8 mouse cellular contexts compared by ENCODE assay signal in genomic region chr5:30887331-30887761, GRCm38 (mm10). TPM values are rescaled to one million over a fixed set of nuclear protein-coding genes. Genes with fewer than 3 reads are reported as not detected.
DNase-seq lines count a peak whose midpoint lies in the region; ATAC-seq and TF ChIP-seq lines count a peak whose summit lies in the region.

No protein-coding gene starts in this region.

- no peaks in the 10 kb centered on the region for H3K9me3 ChIP-seq in G1E (replicated peaks)
- no peaks in the 10 kb centered on the region for H3K9me3 ChIP-seq in embryonic facial prominence, embryonic 15.5 days (replicated peaks)
- no peaks in the 10 kb centered on the region for H3K9me3 ChIP-seq in megakaryocyte, embryonic 14.5 days

- intact Hi-C loops in heart, postnatal 14 days (cut with DNase I) = loop anchor here (2.0 kb wide), 1 partner anchor 19 kb away; the partner anchor contains the start of gene Tmem214
- intact Hi-C loops in left cerebral cortex, adult 2 months (cut with DNase I) = loop anchor here (1.0 to 10.0 kb wide), 2 partner anchors 17 to 173 kb away; partner anchors contain the start of gene Dpysl5

- H3K36me3 ChIP-seq in G1E (replicated peaks) = peaks cover 24% of the 10 kb centered on the region
- H3K36me3 ChIP-seq in embryonic facial prominence, embryonic 15.5 days = peaks cover 17% of the 10 kb centered on the region
- peaks cover 23% of the 10 kb centered on the region for H3K36me3 ChIP-seq in megakaryocyte, embryonic 14.5 days (replicated peaks; ENCODE audit: low read length)

- DNase-seq in G1E (ENCODE audit: low spot score) = peak; percentile 84
- peak; percentile 94 for DNase-seq in brain, adult 2 months (ENCODE audit: low read depth, low spot score)
- DNase-seq in heart, postnatal 14 days = peak; percentile 63 to 64
- peak; percentile 38 to 56 for DNase-seq in left cerebral cortex, adult 2 months (ENCODE audit: extremely low spot score in 1 of 2, low spot score in 2 of 2)
- DNase-seq in right cerebral cortex, postnatal 14 days = peak; percentile 44
- peak; percentile 92 for DNase-seq in yolk sac, embryonic 10.5 days (ENCODE audit: low spot score)

- WGBS in embryonic facial prominence, embryonic 15.5 days = under 1% methylated on average over 19 of the region's 19 CpGs

- TF ChIP-seq CTCF in G1E (IDR thresholded peaks at IDR 0.05; ENCODE audit: low read depth, low read length) = no peak
- no peak for TF ChIP-seq CTCF in left cerebral cortex, adult 2 months (IDR thresholded peaks at IDR 0.05)

- peak; percentile 71 for ATAC-seq in G1E (ENCODE audit: extremely low read depth, insufficient number of reproducible peaks, low FRiP score, poor library complexity, severe bottlenecking)
- peak; percentile 24 for ATAC-seq in embryonic facial prominence, embryonic 15.5 days (ENCODE audit: insufficient number of reproducible peaks, low FRiP score, low TSS enrichment, low read depth)

- no peaks in the 10 kb centered on the region for H3K27me3 ChIP-seq in G1E (ENCODE audit: insufficient read depth, low read length)
- H3K27me3 ChIP-seq in embryonic facial prominence, embryonic 15.5 days = no peaks in the 10 kb centered on the region
- no peaks in the 10 kb centered on the region for H3K27me3 ChIP-seq in megakaryocyte, embryonic 14.5 days (replicated peaks)

- H3K4me1 ChIP-seq in G1E (ENCODE audit: insufficient read depth, low read depth, low read length) = peaks cover 39% of the 10 kb centered on the region
- H3K4me1 ChIP-seq in embryonic facial prominence, embryonic 15.5 days = peaks cover 21% of the 10 kb centered on the region
- H3K4me1 ChIP-seq in megakaryocyte, embryonic 14.5 days = peaks cover 51% of the 10 kb centered on the region

- peak overlapping the region; percentile 85 for H3K4me3 ChIP-seq in G1E (ENCODE audit: low read depth, low read length)
- peak overlapping the region; percentile 83 for H3K4me3 ChIP-seq in embryonic facial prominence, embryonic 15.5 days (replicated peaks)
- H3K4me3 ChIP-seq in left cerebral cortex, adult 2 months = peak overlapping the region; percentile 67
- H3K4me3 ChIP-seq in megakaryocyte, embryonic 14.5 days (replicated peaks) = peak overlapping the region; percentile 99

- peak overlapping the region; percentile 43 for H3K9ac ChIP-seq in embryonic facial prominence, embryonic 15.5 days

- peak overlapping the region; percentile 98 for H3K27ac ChIP-seq in embryonic facial prominence, embryonic 15.5 days (replicated peaks)
- peak overlapping the region; percentile 87 for H3K27ac ChIP-seq in left cerebral cortex, adult 2 months

- peak overlapping the region; percentile 69 for H3K4me2 ChIP-seq in embryonic facial prominence, embryonic 15.5 days (replicated peaks)

RNA-seq across cellular contexts. Expression of gene Agbl5, which starts 1.1 kb away (rescaled TPM):
- total RNA-seq in G1E (2014; fragmentation: Nextera tagmentation) = 31.2 and 48.5 TPM in 2 replicates
- total RNA-seq in G1E (2017) = 9.9 and 13.0 TPM in 2 replicates
- 65.8 and 85.9 TPM in 2 replicates for polyA plus RNA-seq in G1E (2012)
- 22.1 and 28.7 TPM in 2 replicates for polyA plus RNA-seq in embryonic facial prominence, embryonic 15.5 days (2015; fragmentation: Nextera tagmentation; extraction: Ambion mirVana)
- 1 to 10 TPM; 5.9 to 8.3 TPM for total RNA-seq in heart, postnatal 14 days (2021)
- total RNA-seq in left cerebral cortex, adult 2 months (2021) = 10 to 100 TPM; 17.2 to 17.8 TPM
- 36.7 and 70.8 TPM in 2 replicates for polyA plus RNA-seq in megakaryocyte, embryonic 14.5 days (2012; ENCODE audit: insufficient read depth, low replicate concordance)

RNA-seq across cellular contexts. Expression of gene Tmem214, which starts 19.5 kb away (rescaled TPM):
- 17.9 and 36.0 TPM in 2 replicates for total RNA-seq in G1E (2014; fragmentation: Nextera tagmentation)
- total RNA-seq in G1E (2017) = 19.2 and 19.6 TPM in 2 replicates
- 21.5 and 26.7 TPM in 2 replicates for polyA plus RNA-seq in G1E (2012)
- polyA plus RNA-seq in embryonic facial prominence, embryonic 15.5 days (2015; fragmentation: Nextera tagmentation; extraction: Ambion mirVana) = 90.0 and 100.0 TPM in 2 replicates
- total RNA-seq in heart, postnatal 14 days (2021) = 10 to 100 TPM; 35.8 to 41.1 TPM
- total RNA-seq in left cerebral cortex, adult 2 months (2021) = 10 to 100 TPM; 64.2 to 71.0 TPM
- 11.8 and 17.0 TPM in 2 replicates for polyA plus RNA-seq in megakaryocyte, embryonic 14.5 days (2012; ENCODE audit: insufficient read depth, low replicate concordance)

RNA-seq across cellular contexts. Expression of gene Ost4, which starts 20.2 kb away (rescaled TPM):
- total RNA-seq in G1E (2014; fragmentation: Nextera tagmentation) (309 and 472 TPM in 2 replicates), G1E (2017) (346 and 348 TPM in 2 replicates)
- 70.6 and 80.1 TPM in 2 replicates for polyA plus RNA-seq in G1E (2012)
- 482 and 502 TPM in 2 replicates for polyA plus RNA-seq in embryonic facial prominence, embryonic 15.5 days (2015; fragmentation: Nextera tagmentation; extraction: Ambion mirVana)
- total RNA-seq in heart, postnatal 14 days (2021) = 100 to 1,000 TPM; 145 to 146 TPM
- total RNA-seq in left cerebral cortex, adult 2 months (2021) = 100 to 1,000 TPM in 1 of 2 experiments, 10 to 100 TPM in 1; 91.9 to 106 TPM
- polyA plus RNA-seq in megakaryocyte, embryonic 14.5 days (2012; ENCODE audit: insufficient read depth, low replicate concordance) = 57.7 and 180 TPM in 2 replicates

RNA-seq across cellular contexts. Expression of gene Emilin1, which starts 25.9 kb away (rescaled TPM):
- total RNA-seq in G1E (2014; fragmentation: Nextera tagmentation) (0.38 TPM in 1 of 2 replicates, not detected in the other), G1E (2017) (1.0 and 2.6 TPM in 2 replicates)
- polyA plus RNA-seq in G1E (2012) = 1.2 and 1.3 TPM in 2 replicates
- 244 and 254 TPM in 2 replicates for polyA plus RNA-seq in embryonic facial prominence, embryonic 15.5 days (2015; fragmentation: Nextera tagmentation; extraction: Ambion mirVana)
- 10 to 100 TPM; 38.9 to 46.9 TPM for total RNA-seq in heart, postnatal 14 days (2021)
- total RNA-seq in left cerebral cortex, adult 2 months (2021) = 1 to 10 TPM; 3.0 to 3.3 TPM
- 427 and 497 TPM in 2 replicates for polyA plus RNA-seq in megakaryocyte, embryonic 14.5 days (2012; ENCODE audit: insufficient read depth, low replicate concordance)

RNA-seq across cellular contexts. Expression of gene Khk, which starts 33.9 kb away (rescaled TPM):
- 22.7 and 29.8 TPM in 2 replicates for total RNA-seq in G1E (2014; fragmentation: Nextera tagmentation)
- 43.4 TPM in 2 replicates for total RNA-seq in G1E (2017)
- 17.3 and 20.2 TPM in 2 replicates for polyA plus RNA-seq in G1E (2012)
- polyA plus RNA-seq in embryonic facial prominence, embryonic 15.5 days (2015; fragmentation: Nextera tagmentation; extraction: Ambion mirVana) = 23.8 and 25.6 TPM in 2 replicates
- 10 to 100 TPM; 15.4 TPM for total RNA-seq in heart, postnatal 14 days (2021)
- total RNA-seq in left cerebral cortex, adult 2 months (2021) = 10 to 100 TPM; 15.3 to 19.3 TPM
- polyA plus RNA-seq in megakaryocyte, embryonic 14.5 days (2012; ENCODE audit: insufficient read depth, low replicate concordance) = 11.7 and 40.4 TPM in 2 replicates

Comparison
In these comparisons a context has a peak if more than half of its experiments do, and no peak if none do; other contexts are left out.
1. Peak in every context shown above with its lines: DNase-seq, ATAC-seq, H3K4me3 ChIP-seq and H3K27ac ChIP-seq.
2. DNase-seq: peak in every context shown above with its lines; median percentile 94 in brain, adult 2 months; 92 in yolk sac, embryonic 10.5 days; 84 in G1E; 64 in heart, postnatal 14 days; 47 in left cerebral cortex, adult 2 months; 44 in right cerebral cortex, postnatal 14 days.